In the genomic region with DNA sequence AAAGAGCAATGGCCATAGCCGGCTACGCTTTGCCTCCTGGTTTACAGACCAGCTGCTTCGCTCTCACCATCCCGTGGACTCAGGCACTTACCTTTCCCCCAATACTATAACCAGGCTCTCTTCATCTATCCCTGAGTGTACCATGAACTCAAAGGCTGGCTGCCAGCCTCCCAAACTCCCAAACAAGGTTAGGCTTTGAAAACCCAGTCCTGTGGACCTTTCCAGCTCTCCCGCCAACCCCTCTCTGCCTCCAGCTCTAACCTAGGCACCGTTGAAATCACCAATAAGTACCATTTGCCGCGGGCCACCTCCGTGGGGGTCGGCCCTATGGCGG, we compare ENCODE assay signal across 8 mouse cellular contexts. TPM values are rescaled to one million over a fixed set of nuclear protein-coding genes. Genes with fewer than 3 reads are reported as not detected.
A peak's percentile ranks its signal among the peaks of the same experiment; 100 is the strongest.
DNase-seq lines count a peak whose midpoint lies in the region; ATAC-seq lines count a peak whose summit lies in the region.

No protein-coding gene starts in this region.

- H3K27ac ChIP-seq in forebrain, embryonic 16.5 days (ENCODE audit: low read length) = peak overlapping the region; percentile 96
- peak overlapping the region; percentile 95 for H3K27ac ChIP-seq in liver, embryonic 12.5 days

- ATAC-seq in forebrain, embryonic 16.5 days = no peak
- 0 out of 2 replicates have a peak, but pooled peaks have one; percentile 4 for ATAC-seq in liver, embryonic 12.5 days

- 0% methylated on average over 11 of the region's 11 CpGs for WGBS in forebrain, embryonic 16.5 days
- 3% methylated on average over 11 of the region's 11 CpGs for WGBS in liver, embryonic 12.5 days (ENCODE audit: insufficient replicate concordance)

- H3K9me3 ChIP-seq in forebrain, embryonic 16.5 days (ENCODE audit: control insufficient read depth, low read length) = 0 out of 2 replicates have a peak, but pooled peaks cover 3% of the 10 kb centered on the region
- H3K9me3 ChIP-seq in liver, embryonic 12.5 days (replicated peaks) = 0 out of 2 replicates have a peak, but pooled peaks cover 5% of the 10 kb centered on the region

- H3K4me1 ChIP-seq in forebrain, embryonic 16.5 days (replicated peaks; ENCODE audit: control insufficient read depth, insufficient read depth, low read length) = peaks cover 43% of the 10 kb centered on the region
- peaks cover 79% of the 10 kb centered on the region for H3K4me1 ChIP-seq in liver, embryonic 12.5 days

- H3K36me3 ChIP-seq in forebrain, embryonic 16.5 days (ENCODE audit: control insufficient read depth, insufficient read depth) = peaks cover 12% of the 10 kb centered on the region
- peaks cover 57% of the 10 kb centered on the region for H3K36me3 ChIP-seq in liver, embryonic 12.5 days

- peak overlapping the region; percentile 98 for H3K4me3 ChIP-seq in forebrain, embryonic 16.5 days (replicated peaks; ENCODE audit: low read length)
- H3K4me3 ChIP-seq in liver, embryonic 12.5 days = peak overlapping the region; percentile 98

- DNase-seq in embryo, embryonic 10.5 days (ENCODE audit: low spot score) = peak; percentile 22
- no peak for DNase-seq in embryo, embryonic 10 days (ENCODE audit: low spot score)
- peak; percentile 43 for DNase-seq in A20 (ENCODE audit: low read depth, low spot score)
- DNase-seq in ovary, postnatal 36 days (ENCODE audit: low spot score) = no peak
- no peak for DNase-seq in layer of hippocampus, postnatal 10 days (ENCODE audit: low spot score in 2 of 2)
- DNase-seq in cerebellum, postnatal 25 days = no peak

- H3K4me2 ChIP-seq in forebrain, embryonic 16.5 days (ENCODE audit: low read length) = peak overlapping the region; percentile 97
- H3K4me2 ChIP-seq in liver, embryonic 12.5 days = peak overlapping the region; percentile 95

- H3K9ac ChIP-seq in forebrain, embryonic 16.5 days (replicated peaks; ENCODE audit: low read depth, low read length) = peak overlapping the region; percentile 92
- H3K9ac ChIP-seq in liver, embryonic 12.5 days = peak overlapping the region; percentile 99

- no peaks in the 10 kb centered on the region for H3K27me3 ChIP-seq in forebrain, embryonic 16.5 days (replicated peaks; ENCODE audit: control insufficient read depth, insufficient read depth, low read length)
- no peaks in the 10 kb centered on the region for H3K27me3 ChIP-seq in liver, embryonic 12.5 days (replicated peaks)

RNA-seq across cellular contexts. Expression of a gene that starts 1.5 kb away (rescaled TPM):
- polyA plus RNA-seq in forebrain, embryonic 16.5 days (2015; fragmentation: Nextera tagmentation; extraction: Ambion mirVana) = 31.9 and 38.8 TPM in 2 replicates
- polyA plus RNA-seq in liver, embryonic 12.5 days (2016; fragmentation: Nextera tagmentation; extraction: Ambion mirVana) = 19.1 and 20.2 TPM in 2 replicates
- 10 to 100 TPM; 82.0 to 83.6 TPM for total RNA-seq in layer of hippocampus, postnatal 10 days (2021)

RNA-seq across cellular contexts. Expression of a gene that starts 15.7 kb away (rescaled TPM):
- 0.26 TPM in 1 of 2 replicates, not detected in the other for polyA plus RNA-seq in forebrain, embryonic 16.5 days (2015; fragmentation: Nextera tagmentation; extraction: Ambion mirVana)
- polyA plus RNA-seq in liver, embryonic 12.5 days (2016; fragmentation: Nextera tagmentation; extraction: Ambion mirVana) = 1.5 TPM in 2 replicates
- total RNA-seq in layer of hippocampus, postnatal 10 days (2021) = not detected

RNA-seq across cellular contexts. Expression of a gene that starts 16.0 kb away (rescaled TPM):
- 120 and 124 TPM in 2 replicates for polyA plus RNA-seq in forebrain, embryonic 16.5 days (2015; fragmentation: Nextera tagmentation; extraction: Ambion mirVana)
- 101 TPM in 2 replicates for polyA plus RNA-seq in liver, embryonic 12.5 days (2016; fragmentation: Nextera tagmentation; extraction: Ambion mirVana)
- total RNA-seq in layer of hippocampus, postnatal 10 days (2021) = 10 to 100 TPM; 41.3 to 42.5 TPM

RNA-seq across cellular contexts. Expression of a gene that starts 42.9 kb away (rescaled TPM):
- polyA plus RNA-seq in forebrain, embryonic 16.5 days (2015; fragmentation: Nextera tagmentation; extraction: Ambion mirVana) = 57.2 and 57.6 TPM in 2 replicates
- polyA plus RNA-seq in liver, embryonic 12.5 days (2016; fragmentation: Nextera tagmentation; extraction: Ambion mirVana) = 23.9 and 24.2 TPM in 2 replicates
- total RNA-seq in layer of hippocampus, postnatal 10 days (2021) = 10 to 100 TPM; 86.8 to 98.8 TPM

RNA-seq across cellular contexts. Expression of a gene that starts 43.8 kb away (rescaled TPM):
- polyA plus RNA-seq in forebrain, embryonic 16.5 days (2015; fragmentation: Nextera tagmentation; extraction: Ambion mirVana) = 0.81 and 0.90 TPM in 2 replicates
- polyA plus RNA-seq in liver, embryonic 12.5 days (2016; fragmentation: Nextera tagmentation; extraction: Ambion mirVana) = not detected in 2 replicates
- 1 to 10 TPM in 1 of 2 experiments, under 1 TPM in 1; 0.94 to 1.0 TPM for total RNA-seq in layer of hippocampus, postnatal 10 days (2021)

Comparison
In these comparisons a context has a peak if more than half of its experiments do, and no peak if none do; other contexts are left out.
1. DNase-seq: peak in embryo, embryonic 10.5 days (single experiment) and A20 (single experiment); none in embryo, embryonic 10 days (single experiment), ovary, postnatal 36 days (single experiment), layer of hippocampus, postnatal 10 days (0 of 2) and cerebellum, postnatal 25 days (0 of 2).